Mouse (Mus musculus): ENCODE measurements around the gene Pogk. TPM values are rescaled to one million over a fixed set of nuclear protein-coding genes. Genes with fewer than 3 reads are reported as not detected.

Gene Pogk
- total and polyA plus RNA-seq, 3 experiments: 11.5 to 14.1 TPM; not detected in 1

DNA sequence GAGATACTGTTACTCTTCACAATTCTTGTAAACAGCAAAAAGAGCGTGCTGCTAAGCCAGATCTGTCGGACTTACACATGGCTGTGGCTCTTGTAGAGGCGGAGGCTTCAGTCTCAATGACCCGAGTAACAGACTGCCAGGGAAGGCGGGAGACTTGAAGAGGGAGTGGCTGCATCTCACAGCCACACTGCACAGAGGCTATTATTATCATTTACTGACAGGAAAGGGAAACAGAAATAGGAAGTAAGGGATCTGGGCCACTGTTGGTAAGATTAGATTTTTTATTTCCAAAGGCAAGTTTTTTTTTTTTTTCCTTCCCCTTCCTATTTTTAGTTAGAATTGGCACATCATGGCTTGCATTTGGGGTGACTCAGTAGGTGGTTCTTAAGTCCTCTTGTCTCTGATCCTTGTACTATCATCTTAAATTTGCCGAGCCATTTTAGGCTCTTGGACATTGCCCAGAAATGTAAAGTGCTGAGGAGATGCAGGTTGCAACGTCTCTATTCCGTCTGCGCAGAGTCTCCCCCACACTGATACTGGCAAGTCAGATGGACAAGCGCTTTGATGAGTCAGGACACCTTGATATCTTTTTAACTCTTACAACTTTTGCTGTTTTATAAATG lies 20.3 kb upstream of the Pogk start:
- Histone ChIP-seq H3K27me3 (ENCODE audit: control insufficient read depth in 1 of 2, insufficient read depth in 2 of 2, low read length in 2 of 2) (no peaks in the 10 kb centered on the region), H3K4me1 (ENCODE audit: control insufficient read depth in 1 of 2, insufficient read depth in 2 of 2, low read length in 2 of 2) (0 out of 4 replicates have a peak, but pooled peaks cover 0 to 5% of the 10 kb centered on the region in 2 experiments), H3K9me3 (replicated peaks; ENCODE audit: insufficient read depth, low read length) (no peaks in the 10 kb centered on the region), H3K9ac (ENCODE audit: control insufficient read depth, low read depth, low read length, poor library complexity, severe bottlenecking) (peak overlapping the region; percentile 75), H3K4me3 (ENCODE audit: control insufficient read depth in 1 of 2, insufficient read depth in 1 of 2, low read depth in 2 of 2, low read length in 2 of 2) (peak overlapping the region; percentile 44 to 54), H3K27ac (ENCODE audit: control insufficient read depth, low read depth, low read length) (peak overlapping the region; percentile 91), H3K36me3 (ENCODE audit: control insufficient read depth in 1 of 2, insufficient read depth in 2 of 2, low read length in 2 of 2) (peaks cover 0 to 2% of the 10 kb centered on the region in 2 experiments; a peak in 1 of 4 replicates), H3K79me2 (ENCODE audit: control insufficient read depth, insufficient read depth, low read length, poor library complexity) (no peaks in the 10 kb centered on the region)
- peak; percentile 45; the same call in 1 of the 2 replicates for TF ChIP-seq NELFE (IDR thresholded peaks at IDR 0.05; ENCODE audit: low read depth, low read length)
- peak; percentile 91; the same call in 1 of the 2 replicates for TF ChIP-seq MEF2A (IDR thresholded peaks at IDR 0.05; ENCODE audit: extremely low read depth, insufficient replicate concordance, low read depth, low read length, poor library complexity, severe bottlenecking)
- peak; percentile 68 for TF ChIP-seq TCF12 (IDR thresholded peaks at IDR 0.05; ENCODE audit: low read depth, low read length)
- TF ChIP-seq POLR2A (IDR thresholded peaks at IDR 0.05; ENCODE audit: control insufficient read depth in 1 of 2, insufficient read depth in 1 of 2, low read depth in 1 of 2, low read length in 2 of 2, poor library complexity in 1 of 2): peak in 1 of 2 experiments; percentile 67; a peak in 2 of 4 replicates
- TF ChIP-seq E2F4 (IDR thresholded peaks at IDR 0.05; ENCODE audit: borderline replicate concordance, low read depth, low read length): no peak
- TF ChIP-seq SMC3 (IDR thresholded peaks at IDR 0.05; ENCODE audit: low read depth, low read length): peak; percentile 12; the same call in 1 of the 2 replicates
- TF ChIP-seq ZKSCAN1 (IDR thresholded peaks at IDR 0.05; ENCODE audit: low read depth, low read length): no peak
- TF ChIP-seq EP300 (IDR thresholded peaks at IDR 0.05; ENCODE audit: low read depth in 1 of 2, low read length in 2 of 2): peak; percentile 85 to 90
- TF ChIP-seq TAL1 (IDR thresholded peaks at IDR 0.05; ENCODE audit: low read length): peak; percentile 67
- TF ChIP-seq MXI1 (IDR thresholded peaks at IDR 0.05; ENCODE audit: low read depth, low read length): peak; percentile 50
- TF ChIP-seq GATA1 (IDR thresholded peaks at IDR 0.05; ENCODE audit: low read depth, low read length): peak; percentile 77
- TF ChIP-seq RCOR1 (IDR thresholded peaks at IDR 0.05; ENCODE audit: low read depth, low read length): peak; percentile 71
- peak; percentile 93 for TF ChIP-seq ZNF384 (IDR thresholded peaks at IDR 0.05; ENCODE audit: low read depth, low read length)
- no peak for TF ChIP-seq MAFK (IDR thresholded peaks at IDR 0.05; ENCODE audit: borderline replicate concordance, low read depth, low read length)
- peak; percentile 40; the same call in 1 of the 2 replicates for TF ChIP-seq MYC (IDR thresholded peaks at IDR 0.05; ENCODE audit: low read depth, low read length)
- 0 out of 2 replicates have a peak, but pooled peaks have one; percentile 30 for TF ChIP-seq BHLHE40 (IDR thresholded peaks at IDR 0.05; ENCODE audit: borderline replicate concordance, low read depth, low read length)
- peak; percentile 37; the same call in 1 of the 2 replicates for TF ChIP-seq MAX (IDR thresholded peaks at IDR 0.05; ENCODE audit: low read length)
- TF ChIP-seq JUND (IDR thresholded peaks at IDR 0.05; ENCODE audit: low read depth, low read length): no peak
- peak; percentile 84 for TF ChIP-seq ETS1 (IDR thresholded peaks at IDR 0.05; ENCODE audit: low read depth, low read length)
- TF ChIP-seq ELF1 (IDR thresholded peaks at IDR 0.05; ENCODE audit: low read depth, low read length): peak; percentile 43; the same call in 1 of the 2 replicates
- peak; percentile 65; the same call in 1 of the 2 replicates for TF ChIP-seq TBP (IDR thresholded peaks at IDR 0.05; ENCODE audit: low read depth, low read length)
- peak; percentile 54; the same call in 1 of the 2 replicates for TF ChIP-seq SIN3A (IDR thresholded peaks at IDR 0.05; ENCODE audit: low read length)
- TF ChIP-seq HCFC1 (IDR thresholded peaks at IDR 0.05; ENCODE audit: low read depth, low read length): no peak
- no peak for TF ChIP-seq USF1 (IDR thresholded peaks at IDR 0.05; ENCODE audit: low read depth, low read length)
- DNase-seq (ENCODE audit: low read depth, low spot score): peak; percentile 92
